Mouse (Mus musculus): Measurements from ENCODE around the gene Rab25. TPM values are rescaled to one million over a fixed set of nuclear protein-coding genes. Genes with fewer than 3 reads are reported as not detected.

Gene Rab25
- polyA plus RNA-seq, 1 experiment from 2014 or later, result 1.1 TPM

DNA sequence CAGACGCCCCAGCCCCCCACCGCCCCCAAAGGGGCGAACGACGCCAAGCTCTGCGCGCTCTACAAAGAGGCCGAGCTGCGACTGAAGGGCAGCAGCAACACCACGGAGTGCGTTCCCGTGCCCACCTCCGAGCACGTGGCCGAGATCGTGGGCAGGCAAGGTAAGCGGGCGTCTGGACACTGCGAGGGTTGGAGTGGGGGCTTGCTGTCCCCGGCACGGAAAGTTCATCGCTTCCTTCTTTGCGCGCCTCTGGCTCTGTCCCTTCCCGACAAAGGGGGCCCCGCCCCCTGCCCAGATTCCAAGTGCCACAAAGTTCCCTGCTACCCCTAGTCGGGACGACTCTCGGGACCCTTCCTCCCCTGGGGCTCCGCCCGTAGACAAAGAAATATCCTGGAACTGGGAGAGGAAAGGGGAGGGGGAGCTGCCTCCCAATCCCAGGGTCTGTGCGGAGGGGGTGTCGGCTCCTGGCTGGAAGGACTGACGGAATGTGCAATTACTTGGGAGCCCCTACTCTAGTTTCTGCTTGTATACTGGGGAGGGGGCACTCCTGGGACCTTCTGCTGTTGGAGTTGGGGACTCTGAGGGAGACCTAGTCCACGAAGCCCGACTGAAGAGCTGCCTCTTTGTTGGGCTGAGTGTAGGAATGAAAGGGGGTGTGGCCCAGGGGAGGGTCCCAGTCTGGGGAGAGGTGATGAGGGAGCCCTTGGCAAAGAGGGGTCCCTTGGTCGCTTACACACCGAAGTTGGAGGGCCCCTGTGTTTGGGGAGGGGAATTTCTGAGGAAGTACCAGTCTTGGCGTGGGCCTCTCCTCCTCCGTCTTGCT lies 15.2 kb downstream of the Rab25 start:
- Histone ChIP-seq H3K4me1 (ENCODE audit: control insufficient read depth, low read depth, low read length) (peaks cover 41% of the 10 kb centered on the region), H3K27ac (ENCODE audit: low read length) (no peak overlapping the region)
- ATAC-seq (ENCODE audit: low read depth), result no peak

GRCm38 (mm10) chr3:88532299-88532674 lies 15.8 kb downstream of the Rab25 start, which contains the start of gene Mex3a:
TSS of gene Mex3a (plus strand) at chr3:88532395.
- H3K27ac ChIP-seq (ENCODE audit: low read length), result peak within 1 kb of the TSS; percentile 48
- no peaks in the 10 kb centered on the region for H3K36me3 ChIP-seq (ENCODE audit: control insufficient read depth, insufficient read depth)
- H3K4me3 ChIP-seq (ENCODE audit: low read depth, low read length), result peak within 1 kb of the TSS; percentile 74
- peaks cover 41% of the 10 kb centered on the region for H3K4me1 ChIP-seq (ENCODE audit: control insufficient read depth, low read depth, low read length)
- H3K27me3 ChIP-seq (ENCODE audit: control insufficient read depth, insufficient read depth, low read depth, low read length), result peaks cover 9% of the 10 kb centered on the region
- ATAC-seq (ENCODE audit: low read depth), result no peak
- no peaks in the 10 kb centered on the region for H3K9me3 ChIP-seq (replicated peaks; ENCODE audit: control insufficient read depth, low read length)
- peak within 1 kb of the TSS; percentile 74 for H3K9ac ChIP-seq (ENCODE audit: low read depth, low read length)
- H3K4me2 ChIP-seq (ENCODE audit: low read depth, low read length), result peak within 1 kb of the TSS; percentile 97
- under 1% methylated on average over 17 of the region's 31 CpGs for WGBS (ENCODE audit: insufficient replicate concordance)

More for the DNA sequence above, 15.2 kb downstream of the Rab25 start:
- Histone ChIP-seq H3K4me2 (ENCODE audit: low read depth, low read length) (peak overlapping the region; percentile 97), H3K9me3 (replicated peaks; ENCODE audit: control insufficient read depth, low read length) (no peaks in the 10 kb centered on the region), H3K9ac (ENCODE audit: low read depth, low read length) (peak overlapping the region; percentile 74), H3K36me3 (ENCODE audit: control insufficient read depth, insufficient read depth) (no peaks in the 10 kb centered on the region), H3K27me3 (ENCODE audit: control insufficient read depth, insufficient read depth, low read depth, low read length) (peaks cover 9% of the 10 kb centered on the region), H3K4me3 (ENCODE audit: low read depth, low read length) (peak overlapping the region; percentile 74)
- 3% methylated on average over 40 of the region's 40 CpGs for WGBS (ENCODE audit: insufficient replicate concordance)

DNA sequence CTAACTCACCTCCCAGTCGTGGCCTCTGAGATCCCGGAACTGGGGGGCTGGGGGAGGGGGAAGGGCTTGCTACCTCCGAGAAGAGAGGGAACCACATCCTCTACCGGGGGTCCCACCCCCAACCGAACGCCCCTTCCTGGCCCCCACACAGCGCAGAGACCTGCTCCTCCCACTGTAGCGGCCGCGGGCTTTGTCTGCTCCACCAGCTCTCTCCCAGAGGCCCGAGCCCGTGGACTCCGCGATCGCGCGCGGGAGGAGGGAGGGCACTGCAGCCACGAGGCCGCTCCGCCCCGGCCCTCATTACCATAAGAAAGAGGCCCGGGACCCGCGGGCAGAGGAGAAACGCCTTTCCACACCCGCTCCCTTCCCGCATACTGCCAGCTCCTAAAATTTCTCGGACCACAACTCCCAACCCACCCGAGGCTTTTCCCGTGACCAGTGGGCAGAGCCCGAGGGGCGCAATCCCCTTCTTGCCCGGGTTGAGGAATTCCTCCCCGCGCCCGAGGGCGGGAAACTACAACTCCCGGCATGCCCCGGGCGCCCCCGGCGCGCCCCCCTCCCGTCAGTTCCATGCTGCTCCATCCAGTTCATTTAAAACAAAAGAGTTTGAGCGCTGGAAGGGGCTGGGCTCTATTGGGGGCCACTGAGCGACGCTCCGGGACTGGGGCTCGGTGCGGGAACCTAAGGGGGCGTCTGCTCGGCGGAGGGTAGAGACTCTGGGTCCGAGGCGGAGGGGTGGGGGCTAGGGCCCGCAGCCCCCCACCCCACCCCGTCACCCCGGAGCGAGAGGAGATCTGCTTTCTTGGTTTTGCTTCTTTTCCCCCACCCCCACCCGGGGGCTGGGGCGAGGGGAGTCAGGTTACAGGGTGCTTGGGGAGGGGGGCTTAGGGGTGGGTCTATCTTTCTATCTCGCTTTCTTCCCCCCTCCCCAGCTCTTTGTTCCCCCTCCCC lies 16.5 kb downstream of the Rab25 start:
- peaks cover 36% of the 10 kb centered on the region for H3K4me1 ChIP-seq (ENCODE audit: control insufficient read depth, low read depth, low read length)
- peak overlapping the region; percentile 48 for H3K27ac ChIP-seq (ENCODE audit: low read length)
- WGBS (ENCODE audit: insufficient replicate concordance), result under 1% methylated on average over 62 of the region's 63 CpGs
- peak; percentile 63 for ATAC-seq (ENCODE audit: low read depth)
- H3K36me3 ChIP-seq (ENCODE audit: control insufficient read depth, insufficient read depth), result no peaks in the 10 kb centered on the region
- peak overlapping the region; percentile 97 for H3K4me2 ChIP-seq (ENCODE audit: low read depth, low read length)
- peak overlapping the region; percentile 74 for H3K4me3 ChIP-seq (ENCODE audit: low read depth, low read length)
- peaks cover 9% of the 10 kb centered on the region for H3K27me3 ChIP-seq (ENCODE audit: control insufficient read depth, insufficient read depth, low read depth, low read length)
- H3K9ac ChIP-seq (ENCODE audit: low read depth, low read length), result peak overlapping the region; percentile 74
- no peaks in the 10 kb centered on the region for H3K9me3 ChIP-seq (replicated peaks; ENCODE audit: control insufficient read depth, low read length)

GRCm38 (mm10) chr3:88530082-88530864 lies 17.8 kb downstream of the Rab25 start:
- Histone ChIP-seq H3K4me1 (ENCODE audit: control insufficient read depth, low read depth, low read length) (peaks cover 29% of the 10 kb centered on the region), H3K27ac (ENCODE audit: low read length) (no peak overlapping the region), H3K4me2 (ENCODE audit: low read depth, low read length) (peak overlapping the region; percentile 97), H3K9ac (ENCODE audit: low read depth, low read length) (no peak overlapping the region), H3K4me3 (ENCODE audit: low read depth, low read length) (no peak overlapping the region; the same call in 1 of the 2 replicates), H3K36me3 (ENCODE audit: control insufficient read depth, insufficient read depth) (no peaks in the 10 kb centered on the region), H3K27me3 (ENCODE audit: control insufficient read depth, insufficient read depth, low read depth, low read length) (peaks cover 9% of the 10 kb centered on the region), H3K9me3 (replicated peaks; ENCODE audit: control insufficient read depth, low read length) (no peaks in the 10 kb centered on the region)
- ATAC-seq (ENCODE audit: low read depth), result no peak
- 46% methylated on average over 11 of the region's 11 CpGs for WGBS (ENCODE audit: insufficient replicate concordance)

DNA sequence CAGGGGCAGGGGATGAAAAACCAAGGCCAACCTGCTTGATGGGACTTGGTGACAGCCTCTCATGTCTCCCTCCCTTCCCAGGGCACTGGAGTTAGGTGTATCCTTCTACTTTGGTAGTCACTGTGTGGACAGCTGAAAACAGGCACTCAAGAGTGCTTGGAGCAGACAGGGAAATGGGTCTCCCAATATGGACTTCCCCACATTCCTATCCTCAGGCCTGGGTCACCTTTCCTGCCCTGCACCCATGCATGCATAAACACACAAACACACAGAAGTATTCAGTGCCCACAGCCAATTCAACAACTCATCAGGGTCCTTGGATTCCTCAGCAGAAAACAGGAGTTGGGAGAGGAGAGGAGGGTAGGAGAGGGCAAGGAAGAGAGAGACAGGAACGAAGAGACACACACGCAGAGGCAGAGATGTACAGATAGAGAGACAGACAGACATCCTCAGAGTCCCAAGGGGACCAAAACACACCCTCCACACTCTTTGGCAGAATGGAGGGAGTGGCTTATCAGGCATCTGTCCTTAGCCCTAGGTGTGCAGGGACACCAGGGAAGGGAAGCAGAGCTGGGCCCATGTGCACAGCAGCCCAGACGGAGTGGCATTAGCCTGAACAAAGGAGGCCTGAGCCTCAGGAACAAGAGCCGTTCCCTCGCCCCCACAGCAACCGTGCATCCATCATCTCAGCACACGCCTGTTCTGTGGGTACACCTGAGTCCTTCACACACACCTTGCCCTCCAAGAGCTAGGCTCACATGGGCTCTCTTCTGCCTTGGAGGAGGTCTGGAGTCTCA lies 18.7 kb downstream of the Rab25 start:
- no peaks in the 10 kb centered on the region for H3K9me3 ChIP-seq (replicated peaks; ENCODE audit: control insufficient read depth, low read length)
- no peaks in the 10 kb centered on the region for H3K36me3 ChIP-seq (ENCODE audit: control insufficient read depth, insufficient read depth)
- peaks cover 9% of the 10 kb centered on the region for H3K27me3 ChIP-seq (ENCODE audit: control insufficient read depth, insufficient read depth, low read depth, low read length)
- WGBS (ENCODE audit: insufficient replicate concordance), result 58% methylated on average over 7 of the region's 7 CpGs
- H3K4me1 ChIP-seq (ENCODE audit: control insufficient read depth, low read depth, low read length), result peaks cover 29% of the 10 kb centered on the region
- no peak overlapping the region for H3K27ac ChIP-seq (ENCODE audit: low read length)
- no peak overlapping the region for H3K9ac ChIP-seq (ENCODE audit: low read depth, low read length)
- H3K4me3 ChIP-seq (ENCODE audit: low read depth, low read length), result no peak overlapping the region
- no peak overlapping the region for H3K4me2 ChIP-seq (ENCODE audit: low read depth, low read length)
- no peak for ATAC-seq (ENCODE audit: low read depth)

DNA sequence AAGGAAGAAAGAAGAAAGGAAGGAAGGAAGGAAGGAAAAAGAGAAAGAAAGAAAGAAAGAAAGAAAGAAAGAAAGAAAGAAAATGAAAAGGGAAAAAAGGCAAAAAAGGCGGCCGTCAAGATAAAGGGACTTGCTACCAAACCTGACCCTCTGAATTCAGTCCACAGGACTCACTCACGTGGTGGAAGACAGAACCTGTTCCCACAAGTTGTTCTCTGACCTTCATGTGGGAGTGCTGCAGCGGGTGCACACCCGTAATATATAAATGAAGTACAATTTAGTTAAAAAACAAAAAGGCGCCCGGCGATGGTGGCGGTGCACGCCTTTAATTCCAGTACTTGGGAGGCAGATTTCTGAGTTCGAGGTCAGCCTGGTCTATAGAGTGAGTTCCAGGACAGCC lies 19.5 kb downstream of the Rab25 start:
- Histone ChIP-seq H3K27ac (ENCODE audit: low read length) (no peak overlapping the region), H3K9ac (ENCODE audit: low read depth, low read length) (no peak overlapping the region), H3K27me3 (ENCODE audit: control insufficient read depth, insufficient read depth, low read depth, low read length) (peaks cover 9% of the 10 kb centered on the region), H3K4me1 (ENCODE audit: control insufficient read depth, low read depth, low read length) (peaks cover 29% of the 10 kb centered on the region), H3K4me3 (ENCODE audit: low read depth, low read length) (no peak overlapping the region), H3K4me2 (ENCODE audit: low read depth, low read length) (no peak overlapping the region), H3K36me3 (ENCODE audit: control insufficient read depth, insufficient read depth) (no peaks in the 10 kb centered on the region), H3K9me3 (replicated peaks; ENCODE audit: control insufficient read depth, low read length) (no peaks in the 10 kb centered on the region)
- 81% methylated on average over 11 of the region's 11 CpGs for WGBS (ENCODE audit: insufficient replicate concordance)
- ATAC-seq (ENCODE audit: low read depth), result no peak

GRCm38 (mm10) chr3:88527565-88527964 lies 20.5 kb downstream of the Rab25 start:
- H3K4me2 ChIP-seq (ENCODE audit: low read depth, low read length), result no peak overlapping the region
- H3K27me3 ChIP-seq (ENCODE audit: control insufficient read depth, insufficient read depth, low read depth, low read length), result peaks cover under 1% of the 10 kb centered on the region
- no peak for ATAC-seq (ENCODE audit: low read depth)
- no peak overlapping the region for H3K27ac ChIP-seq (ENCODE audit: low read length)
- no peak overlapping the region for H3K4me3 ChIP-seq (ENCODE audit: low read depth, low read length)
- no peaks in the 10 kb centered on the region for H3K9me3 ChIP-seq (replicated peaks; ENCODE audit: control insufficient read depth, low read length)
- H3K4me1 ChIP-seq (ENCODE audit: control insufficient read depth, low read depth, low read length), result peaks cover 24% of the 10 kb centered on the region
- H3K9ac ChIP-seq (ENCODE audit: low read depth, low read length), result no peak overlapping the region
- H3K36me3 ChIP-seq (ENCODE audit: control insufficient read depth, insufficient read depth), result no peaks in the 10 kb centered on the region
- WGBS (ENCODE audit: insufficient replicate concordance), result 35% methylated on average over 8 of the region's 8 CpGs

Data from liver, embryonic 16.5 days (tissue).